Mouse (Mus musculus): ENCODE data around the gene Kcnk5. TPM values are rescaled to one million over a fixed set of nuclear protein-coding genes. Genes with fewer than 3 reads are reported as not detected.

The Kcnk5 gene
- total RNA-seq, 2 experiments from 2014 or later = 0.59 to 0.70 TPM

GRCm38 (mm10) chr14:20203301-20203700, 21.7 kb upstream of the Kcnk5 start:
- DNase-seq (ENCODE audit: low spot score in 2 of 2) = no peak
- intact Hi-C loops (cut with DNase I) = no loop called here

DNA sequence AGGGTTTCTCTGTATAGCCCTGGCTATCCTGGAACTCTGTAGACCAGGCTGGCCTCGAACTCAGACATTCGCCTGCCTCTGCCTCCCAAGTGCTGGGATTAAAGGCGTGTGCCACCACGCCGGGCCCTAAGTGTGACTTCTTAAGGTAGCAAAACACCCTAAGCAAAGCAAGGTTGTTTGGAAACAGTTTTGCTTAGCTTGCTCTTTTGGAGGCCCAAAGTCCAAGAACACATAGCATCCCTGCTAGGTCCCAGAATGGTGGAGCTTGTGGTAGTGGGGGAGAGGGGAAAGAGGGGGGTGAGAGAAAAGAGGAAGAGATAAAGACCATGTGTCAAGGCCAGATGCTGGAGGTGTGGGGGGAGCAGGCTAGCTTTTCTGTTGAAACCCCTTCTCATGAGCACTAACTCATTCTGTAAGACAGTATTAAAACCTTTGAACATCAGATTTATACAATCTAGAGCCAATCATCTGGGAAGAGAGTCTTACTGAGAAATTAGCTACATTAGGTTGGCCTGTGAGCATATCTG, 21.1 kb upstream of the Kcnk5 start:
- intact Hi-C loops (cut with DNase I) = no loop called here
- DNase-seq (ENCODE audit: low spot score in 2 of 2) = no peak

- DNase-seq (ENCODE audit: low spot score in 2 of 2) = no peak
- intact Hi-C loops (cut with DNase I) = no loop called here
These were observed 19.6 kb upstream of the Kcnk5 start for GRCm38 (mm10) chr14:20201066-20201683.

GRCm38 (mm10) chr14:20193103-20193715, 11.6 kb upstream of the Kcnk5 start:
- intact Hi-C loops (cut with DNase I) = loop anchor here (10.0 kb wide), 1 partner anchor 58 kb away; the partner anchor contains the start of gene Saysd1
- no peak for DNase-seq (ENCODE audit: low spot score in 2 of 2)

DNA sequence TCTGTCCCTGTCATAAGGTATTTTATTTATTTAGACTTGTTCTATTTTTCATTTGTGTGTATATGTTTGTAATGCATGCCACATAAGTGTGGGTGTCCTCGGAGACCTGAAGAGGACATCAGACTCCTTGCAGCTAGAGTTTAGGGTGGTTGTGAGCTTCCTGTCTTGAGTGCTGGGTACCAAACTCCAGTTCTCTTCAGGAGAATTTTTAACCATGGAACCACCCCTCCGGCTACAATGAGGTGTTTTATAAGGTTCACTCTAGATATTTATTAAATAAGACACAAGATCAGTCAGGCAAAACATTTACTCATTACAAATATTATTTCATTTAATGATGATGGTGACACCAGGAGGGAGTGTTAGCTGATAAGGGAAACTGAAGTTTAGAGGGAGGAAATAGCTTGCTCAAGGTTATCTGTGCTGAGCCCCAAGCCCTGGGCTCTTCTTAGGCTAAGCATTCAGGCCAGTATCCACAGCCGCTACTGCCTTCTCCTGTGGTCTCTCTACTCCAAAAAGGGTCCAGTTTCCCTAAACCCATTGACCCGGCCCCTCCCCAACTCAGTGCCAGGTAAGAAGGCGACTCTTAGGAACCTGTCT, 9.6 kb upstream of the Kcnk5 start:
- intact Hi-C loops (cut with DNase I) = loop anchor here (10.0 kb wide), 1 partner anchor 56 kb away; the partner anchor contains the start of gene Saysd1
- DNase-seq (ENCODE audit: low spot score in 2 of 2) = no peak

DNA sequence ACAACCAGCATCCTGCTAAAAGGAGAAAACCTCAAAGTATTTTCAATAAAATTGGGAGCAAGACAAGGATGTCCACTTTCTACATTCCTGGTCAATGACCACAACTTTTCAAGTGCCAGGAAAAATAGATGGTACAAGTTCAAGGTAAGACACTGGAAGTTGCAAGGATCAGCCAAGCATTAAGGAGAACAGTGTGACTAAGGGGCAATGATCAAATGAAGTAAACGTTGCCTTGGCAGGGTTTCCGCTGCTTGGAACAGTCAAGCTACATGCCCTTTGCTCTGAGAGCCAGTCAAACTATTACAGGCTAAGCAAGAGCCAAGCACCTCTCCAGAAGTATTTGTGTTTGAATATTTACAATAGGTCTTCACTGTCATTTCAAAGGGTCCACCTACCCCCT, 8.1 kb upstream of the Kcnk5 start:
- DNase-seq (ENCODE audit: low spot score in 2 of 2) = no peak
- intact Hi-C loops (cut with DNase I) = loop anchor here (10.0 kb wide), 1 partner anchor 55 kb away; the partner anchor contains the start of gene Saysd1

- intact Hi-C loops (cut with DNase I) = no loop called here
- DNase-seq (ENCODE audit: low spot score in 2 of 2) = no peak
These were observed 3.8 kb upstream of the Kcnk5 start for GRCm38 (mm10) chr14:20185426-20185825.

DNA sequence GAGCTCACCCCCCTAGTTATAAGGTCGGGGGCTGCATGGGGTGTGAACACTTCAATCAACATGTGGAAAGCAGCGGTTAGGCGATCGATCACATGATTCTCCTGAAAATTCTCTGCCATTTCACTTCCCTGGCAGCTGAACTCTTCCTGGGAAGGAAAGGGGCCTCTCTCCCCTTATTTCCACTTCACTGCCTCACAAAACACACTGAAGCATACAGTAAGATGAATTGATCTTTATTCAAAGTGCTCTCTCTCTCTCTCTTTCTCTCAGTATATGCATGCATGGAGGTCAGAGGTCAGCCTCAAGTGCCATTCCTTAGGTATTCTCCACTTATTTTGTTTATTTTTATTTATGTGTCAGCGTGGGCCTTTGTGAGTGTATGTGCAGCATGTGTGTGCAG, 2.1 kb upstream of the Kcnk5 start:
- intact Hi-C loops (cut with DNase I) = no loop called here
- DNase-seq (ENCODE audit: low spot score in 2 of 2) = no peak

- no peak for DNase-seq (ENCODE audit: low spot score in 2 of 2)
- intact Hi-C loops (cut with DNase I) = no loop called here
These were observed 987 bp upstream of the Kcnk5 start for GRCm38 (mm10) chr14:20182596-20182995.

GRCm38 (mm10) chr14:20180751-20181162, 852 bp downstream of the Kcnk5 start:
- no peak for DNase-seq (ENCODE audit: low spot score in 2 of 2)
- intact Hi-C loops (cut with DNase I) = no loop called here

DNA sequence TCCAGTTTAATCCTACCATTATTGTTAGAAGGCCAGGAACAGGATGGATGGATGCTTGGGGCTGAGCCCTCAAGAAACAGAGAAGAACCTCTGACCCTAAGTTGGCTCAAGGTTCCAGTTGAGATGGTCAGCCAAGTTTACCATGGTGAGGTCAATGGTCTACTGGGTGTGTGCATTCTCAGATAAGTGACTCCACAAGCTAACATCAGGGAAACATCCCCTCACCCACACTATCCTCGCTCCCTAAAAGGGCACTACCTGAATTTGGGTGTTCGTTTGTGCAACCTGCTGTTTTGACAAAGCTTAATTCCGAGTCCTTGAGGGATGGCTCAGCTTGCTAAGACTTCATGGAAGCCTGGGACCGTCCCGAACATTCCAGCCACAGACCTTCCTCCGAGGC, 1.3 kb downstream of the Kcnk5 start:
- no peak for DNase-seq (ENCODE audit: low spot score in 2 of 2)
- intact Hi-C loops (cut with DNase I) = no loop called here

GRCm38 (mm10) chr14:20179731-20180280, 1.8 kb downstream of the Kcnk5 start:
- intact Hi-C loops (cut with DNase I) = no loop called here
- no peak for DNase-seq (ENCODE audit: low spot score in 2 of 2)

DNA sequence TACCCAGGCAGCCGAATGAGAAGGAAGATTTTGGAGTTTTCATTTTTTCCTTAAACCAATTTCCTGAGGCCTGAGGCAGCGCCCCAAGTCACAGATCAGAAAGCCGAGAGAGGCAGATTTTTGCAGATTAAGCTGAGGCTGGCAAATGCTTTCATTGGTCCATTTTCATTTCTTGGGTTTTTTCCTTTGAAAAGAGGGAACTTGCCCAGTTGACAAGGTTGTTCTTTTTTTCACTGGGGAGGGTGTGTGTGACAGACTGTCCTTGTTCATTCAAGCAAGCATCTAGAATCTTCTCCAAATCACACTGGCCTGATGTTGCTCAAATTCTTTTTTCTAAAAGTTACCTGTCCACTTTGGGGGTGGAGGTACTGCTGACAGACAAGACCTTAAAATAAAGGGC, 2.5 kb downstream of the Kcnk5 start:
- no peak for DNase-seq (ENCODE audit: low spot score in 2 of 2)
- intact Hi-C loops (cut with DNase I) = no loop called here

GRCm38 (mm10) chr14:20178593-20178992, 3.0 kb downstream of the Kcnk5 start:
- intact Hi-C loops (cut with DNase I) = no loop called here
- DNase-seq (ENCODE audit: low spot score in 2 of 2) = no peak

DNA sequence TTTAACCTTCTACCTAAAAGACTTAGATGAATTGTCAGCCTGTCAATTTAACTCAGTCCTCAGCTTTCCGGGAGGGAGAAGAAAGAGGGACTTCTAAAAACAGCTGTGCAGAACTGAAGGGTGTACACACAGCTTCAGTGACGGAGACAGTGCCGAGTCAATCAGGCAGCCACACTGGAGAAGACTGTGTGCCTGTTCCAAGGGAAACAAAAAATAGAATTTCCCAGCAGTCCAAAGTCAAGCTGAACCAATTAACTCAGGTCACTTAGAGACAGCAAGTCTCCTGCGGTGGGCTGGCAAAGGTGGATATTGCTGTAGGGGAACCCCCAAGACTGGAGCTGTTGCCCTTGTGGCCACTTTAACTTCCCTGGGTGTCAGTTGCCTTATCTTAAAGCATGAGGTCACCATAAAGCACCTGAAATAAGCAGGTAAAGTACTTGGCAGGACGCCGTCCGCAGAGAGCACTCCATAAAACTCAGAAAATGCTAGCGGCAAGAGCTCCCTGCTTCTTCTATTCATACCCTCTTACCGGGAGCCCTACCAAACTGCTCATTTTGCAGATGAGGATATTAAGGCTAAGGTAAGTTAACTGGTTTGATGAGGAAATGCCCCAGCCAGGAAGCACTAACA, 4.0 kb downstream of the Kcnk5 start:
- no peak for DNase-seq (ENCODE audit: low spot score in 2 of 2)
- intact Hi-C loops (cut with DNase I) = no loop called here

- intact Hi-C loops (cut with DNase I) = no loop called here
- no peak for DNase-seq (ENCODE audit: low spot score in 2 of 2)
These were observed 5.9 kb downstream of the Kcnk5 start for GRCm38 (mm10) chr14:20175705-20176104.

- intact Hi-C loops (cut with DNase I) = no loop called here
- no peak for DNase-seq (ENCODE audit: low spot score in 2 of 2)
These were observed 6.5 kb downstream of the Kcnk5 start for GRCm38 (mm10) chr14:20175114-20175513.

- intact Hi-C loops (cut with DNase I) = no loop called here
- DNase-seq (ENCODE audit: low spot score in 2 of 2) = no peak
These were observed 6.9 kb downstream of the Kcnk5 start for GRCm38 (mm10) chr14:20174696-20175095.

GRCm38 (mm10) chr14:20173873-20174490, 7.6 kb downstream of the Kcnk5 start:
- no peak for DNase-seq (ENCODE audit: low spot score in 2 of 2)
- intact Hi-C loops (cut with DNase I) = no loop called here

GRCm38 (mm10) chr14:20172924-20173323, 8.7 kb downstream of the Kcnk5 start:
- no peak for DNase-seq (ENCODE audit: low spot score in 2 of 2)
- intact Hi-C loops (cut with DNase I) = no loop called here

Data from left cerebral cortex, postnatal 14 days (tissue).